In genomic region chr13:115090069-115090976, GRCm38 (mm10) we compare ENCODE assay signal across 8 mouse cellular contexts. TPM values are rescaled to one million over a fixed set of nuclear protein-coding genes. Genes with fewer than 3 reads are reported as not detected.
A peak's percentile ranks its signal among the peaks of the same experiment; 100 is the strongest.
DNase-seq lines count a peak whose midpoint lies in the region; ATAC-seq and TF ChIP-seq lines count a peak whose summit lies in the region.

Gene Pelo, minus strand, starts transcription at chr13:115090186.

- peak within 1 kb of the TSS; percentile 82 for H3K4me3 ChIP-seq in gastrocnemius, adult 2 months
- H3K4me3 ChIP-seq in hindbrain, postnatal 0 days (ENCODE audit: low read length): peak within 1 kb of the TSS; percentile 62
- H3K4me3 ChIP-seq in left cerebral cortex, adult 2 months: peak within 1 kb of the TSS; percentile 52

- DNase-seq in WW6 (ENCODE audit: low read depth, low spot score): peak; percentile 75
- peak; percentile 85 to 91 for DNase-seq in cerebellum, postnatal 4 days (ENCODE audit: low spot score in 2 of 2)
- DNase-seq in gastrocnemius, adult 2 months: peak; percentile 99
- DNase-seq in hindbrain, postnatal 0 days (ENCODE audit: low spot score): peak; percentile 96
- DNase-seq in left cerebral cortex, adult 2 months (ENCODE audit: extremely low spot score in 1 of 2, low spot score in 2 of 2): peak; percentile 95 to 96
- peak; percentile 94 to 96 for DNase-seq in right cerebral cortex, adult 2 months (ENCODE audit: low spot score in 2 of 2)
- peak; percentile 96 for DNase-seq in urinary bladder, postnatal 14 days (ENCODE audit: low spot score)

- no peaks in the 10 kb centered on the region for H3K27me3 ChIP-seq in hindbrain, postnatal 0 days (ENCODE audit: insufficient read depth, low read length)

- H3K4me1 ChIP-seq in hindbrain, postnatal 0 days (ENCODE audit: insufficient read depth, low read length): no peaks in the 10 kb centered on the region

- intact Hi-C loops in gastrocnemius, adult 2 months (cut with DNase I): loop anchor here (5.0 kb wide), 1 partner anchor 98 kb away; no protein-coding TSS in a partner anchor
- intact Hi-C loops in left cerebral cortex, adult 2 months (cut with DNase I): loop anchor here (5.0 kb wide), 1 partner anchor 258 kb away; no protein-coding TSS in a partner anchor

- peak within 1 kb of the TSS; percentile 95 for H3K27ac ChIP-seq in gastrocnemius, adult 2 months
- peak within 1 kb of the TSS; percentile 76 for H3K27ac ChIP-seq in hindbrain, postnatal 0 days
- peak within 1 kb of the TSS; percentile 79 for H3K27ac ChIP-seq in left cerebral cortex, adult 2 months

- no peak for TF ChIP-seq CTCF in gastrocnemius, adult 2 months (IDR thresholded peaks at IDR 0.05)
- TF ChIP-seq CTCF in hindbrain, postnatal 0 days (IDR thresholded peaks at IDR 0.05; ENCODE audit: low read depth): no peak
- TF ChIP-seq CTCF in left cerebral cortex, adult 2 months (IDR thresholded peaks at IDR 0.05): no peak

- peak within 1 kb of the TSS; percentile 99 for H3K4me2 ChIP-seq in hindbrain, postnatal 0 days (ENCODE audit: low read depth, low read length)

- peak; percentile 97 for ATAC-seq in hindbrain, postnatal 0 days
- ATAC-seq in megakaryocyte, adult 5-6 weeks (ENCODE audit: poor library complexity, severe bottlenecking): peak; percentile 79

- peak within 1 kb of the TSS; percentile 46 for H3K9ac ChIP-seq in hindbrain, postnatal 0 days (replicated peaks; ENCODE audit: low read length)

- 0 out of 2 replicates have a peak, but pooled peaks cover 5% of the 10 kb centered on the region for H3K36me3 ChIP-seq in hindbrain, postnatal 0 days (ENCODE audit: insufficient read depth, low read length)

- 2% methylated on average over 60 of the region's 60 CpGs for WGBS in hindbrain, postnatal 0 days

- H3K9me3 ChIP-seq in hindbrain, postnatal 0 days (ENCODE audit: low read length): no peaks in the 10 kb centered on the region; the same call in 1 of the 2 replicates

RNA-seq across cellular contexts. Expression of gene Pelo, which starts in this region (rescaled TPM):
- total RNA-seq in gastrocnemius, adult 2 months (2021): 10 to 100 TPM; 10.5 to 10.7 TPM
- 9.8 and 16.0 TPM in 2 replicates for total RNA-seq in hindbrain, postnatal 0 days (2014; rRNA removed)
- polyA plus RNA-seq in hindbrain, postnatal 0 days (2015; fragmentation: Nextera tagmentation; extraction: Ambion mirVana): 7.4 and 7.8 TPM in 2 replicates
- 10 to 100 TPM; 19.5 to 24.1 TPM for total RNA-seq in left cerebral cortex, adult 2 months (2021)
- 7.8 and 11.6 TPM in 2 replicates for total RNA-seq in megakaryocyte, adult 5-6 weeks (2015)
- total RNA-seq in megakaryocyte, adult 5-6 weeks (2017): 5.7 and 7.0 TPM in 2 replicates

Comparison
In these comparisons a context has a peak if more than half of its experiments do, and no peak if none do; other contexts are left out.
1. Peak in every context shown above with its lines: DNase-seq, ATAC-seq, H3K4me3 ChIP-seq and H3K27ac ChIP-seq.